Mouse (Mus musculus): ENCODE measurements around the gene Vmn2r40. TPM values are rescaled to one million over a fixed set of nuclear protein-coding genes. Genes with fewer than 3 reads are reported as not detected.

Vmn2r40 gene
- not detected in 2 replicates for polyA plus RNA-seq (2015; fragmentation: Nextera tagmentation; extraction: Ambion mirVana)

DNA sequence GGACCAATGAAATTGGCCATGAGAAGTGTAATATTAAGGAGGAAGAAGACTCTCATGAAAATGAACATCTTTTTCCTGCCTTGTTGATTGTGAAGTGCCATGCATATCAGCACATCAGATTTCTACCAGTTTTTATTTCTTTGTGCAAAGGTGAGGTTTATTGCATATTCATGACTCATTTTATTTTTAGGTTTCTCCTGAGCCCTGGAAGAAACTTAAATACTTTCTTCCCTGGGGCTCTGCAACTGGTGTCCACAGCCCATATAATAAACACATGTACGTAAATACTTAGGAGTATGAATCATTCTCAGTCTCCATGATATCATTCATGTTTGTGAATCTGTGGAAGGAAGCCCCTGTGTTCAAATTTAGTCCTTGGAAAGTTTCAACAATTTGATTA, at the start of gene Vmn2r40:
Gene Vmn2r40 (minus strand): TSS at position 101 of the 400 bp plus-strand sequence.

Other genes starting within 250 kb of the Vmn2r40 start
- not detected in 2 replicates for gene Vmn2r39, start 99.4 kb upstream of the Vmn2r40 start, polyA plus RNA-seq (2015; fragmentation: Nextera tagmentation; extraction: Ambion mirVana)
- not detected in 2 replicates for gene Vmn2r38, start 166.4 kb upstream of the Vmn2r40 start, polyA plus RNA-seq (2015; fragmentation: Nextera tagmentation; extraction: Ambion mirVana)

Measured in neural tube, postnatal 0 days (tissue).